Mouse (Mus musculus): ENCODE measurements at regions not wholly inside any gene's neighbourhood (a gene's known extent, or its start where the extent isn't known, plus 50 kb on each side); places are given as distances from the start of the nearest gene placed in this dataset.

- TF ChIP-seq CHD2 (IDR thresholded peaks at IDR 0.05; ENCODE audit: low read depth, low read length), result no peak
- no peak for TF ChIP-seq MAFK (IDR thresholded peaks at IDR 0.05; ENCODE audit: insufficient read depth, low read depth, low read length)
- TF ChIP-seq ZC3H11A (IDR thresholded peaks at IDR 0.05; ENCODE audit: borderline replicate concordance, low read depth, low read length), result no peak
Observed at GRCm38 (mm10) chr1:185638631-185639030, 184.0 kb downstream of the Slc30a10 start.
